Mouse (Mus musculus) ES-E14 (cell line): Measurements from ENCODE around the gene Zbtb7a. TPM values are rescaled to one million over a fixed set of nuclear protein-coding genes. Genes with fewer than 3 reads are reported as not detected.

Source experiments
- DNase-seq: peaks from one replicate; pipeline ENCODE4 v3.0.0-alpha.2; 2013; ENCODE audit warnings: low read depth, low spot score
- H3K27ac ChIP-seq: 2 replicates; pipeline ENCODE4 v1.5.1; 2012; ENCODE audit warnings: low read depth, mild to moderate bottlenecking, low read length, moderate library complexity, mixed read lengths; ENCODE audit not compliant: poor library complexity, insufficient read depth, severe bottlenecking
- H3K36me3 ChIP-seq: 2 replicates; pipeline ENCODE4 v1.6.1; 2012; ENCODE audit warnings: mild to moderate bottlenecking, low read length, moderate library complexity, mixed read lengths; ENCODE audit not compliant: control insufficient read depth, poor library complexity, insufficient read depth, severe bottlenecking
- H3K4me1 ChIP-seq, 2 experiments: fragments of 150-350 bp in 1 of 2; sonication (generic) in 1 of 2; 2 replicates each; pipeline ENCODE4 v1.6.1; 2012; ENCODE audit warnings: low read length in 2 of 2, mild to moderate bottlenecking in 1 of 2, mixed read lengths in 1 of 2; ENCODE audit not compliant: control insufficient read depth in 2 of 2, insufficient read depth in 2 of 2, poor library complexity in 1 of 2
- H3K4me3 ChIP-seq, 2 experiments: fragments of 150-350 bp in 1 of 2; sonication (generic) in 1 of 2; 2 replicates each; pipeline ENCODE4 v1.5.1; 2012; ENCODE audit warnings: low read length in 2 of 2, low read depth in 1 of 2, mild to moderate bottlenecking in 1 of 2, mixed read lengths in 1 of 2; ENCODE audit not compliant: insufficient read depth in 1 of 2, poor library complexity in 1 of 2, severe bottlenecking in 1 of 2
- H3K9ac ChIP-seq: 2 replicates; pipeline ENCODE4 v1.6.1; 2012; ENCODE audit warnings: low read depth, mild to moderate bottlenecking, low read length, mixed read lengths; ENCODE audit not compliant: poor library complexity, insufficient read depth, severe bottlenecking
- H3K9me3 ChIP-seq: fragments of 150-350 bp; sonication (generic); 2 replicates; pipeline ENCODE4 v1.6.1; 2012; ENCODE audit warnings: low read depth, mild to moderate bottlenecking, low read length; ENCODE audit not compliant: control insufficient read depth, insufficient read depth
- CHD2 ChIP-seq: IDR thresholded peaks from 2 replicates; pipeline ENCODE4 v1.6.1; 2014; ENCODE audit warnings: mild to moderate bottlenecking, low read depth, low read length, inconsistent platforms
- HCFC1 ChIP-seq: IDR thresholded peaks from 2 replicates; pipeline ENCODE4 v1.6.1; 2012; ENCODE audit warnings: low read length, inconsistent platforms, borderline replicate concordance; ENCODE audit not compliant: insufficient read depth
- MAFK ChIP-seq: IDR thresholded peaks from 2 replicates; pipeline ENCODE4 v1.6.1; 2014; ENCODE audit warnings: mild to moderate bottlenecking, low read depth, low read length, inconsistent platforms; ENCODE audit not compliant: insufficient read depth
- ZC3H11A ChIP-seq: IDR thresholded peaks from 2 replicates; pipeline ENCODE4 v1.6.1; 2012; ENCODE audit warnings: low read depth, mild to moderate bottlenecking, inconsistent platforms, low read length, borderline replicate concordance
- ZNF384 ChIP-seq: IDR thresholded peaks from 2 replicates; pipeline ENCODE4 v1.6.1; 2012; ENCODE audit warnings: low read depth, low read length, inconsistent platforms
- in situ Hi-C, 2 experiments: fragments of 600-800 bp; cut with MboI; formaldehyde crosslinking; loops; one replicate each; pipeline ENCODE4 v1.15.1; 2025; ENCODE audit warnings: low sequenced_read_pairs in 2 of 2, inconsistent platforms in 1 of 2; ENCODE audit not compliant: unreplicated experiment in 2 of 2
- total RNA-seq: library from RNA; depleted of rRNA; stranded (reverse); fragments of 300-350 nt; gene quantifications from 2 replicates; pipeline ENCODE4 v1.2.3, GENCODE M21; 2012

Gene Zbtb7a
- total RNA-seq, 1 experiment, result 15.7 TPM

DNA sequence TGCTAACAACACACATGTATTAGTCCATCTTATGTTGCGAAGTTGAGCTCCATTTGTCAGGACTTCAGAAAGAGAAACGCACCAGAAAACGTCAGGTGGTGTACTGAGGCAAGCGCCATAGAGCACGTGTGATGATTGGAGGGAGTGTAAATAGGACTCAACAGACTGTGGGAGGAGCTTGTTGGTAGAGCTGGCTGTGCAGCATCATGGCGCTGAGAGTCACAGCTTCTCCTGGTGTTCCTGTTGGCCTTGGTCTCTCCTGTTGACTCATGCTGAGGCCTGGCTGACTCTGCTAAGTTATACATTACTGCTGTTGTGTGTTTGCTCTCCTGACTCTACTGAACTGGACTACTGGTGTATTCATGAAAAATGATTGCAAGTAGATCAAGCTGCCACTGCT is 22.1 kb upstream of the Zbtb7a start:
- no peak for DNase-seq
- in situ Hi-C loops, result no loop called here
- H3K27ac ChIP-seq, result no peak overlapping the region
- peaks cover 68% of the 10 kb centered on the region for H3K36me3 ChIP-seq
- no peak overlapping the region for H3K4me3 ChIP-seq
- no peak for TF ChIP-seq MAFK
- TF ChIP-seq ZC3H11A, result no peak
- TF ChIP-seq HCFC1, result no peak
- TF ChIP-seq ZNF384, result no peak
- TF ChIP-seq CHD2, result no peak
- no peaks in the 10 kb centered on the region for H3K9me3 ChIP-seq
- H3K4me1 ChIP-seq, result peaks cover 0 to 4% of the 10 kb centered on the region in 2 experiments; a peak in 1 of 4 replicates
- no peak overlapping the region for H3K9ac ChIP-seq

DNA sequence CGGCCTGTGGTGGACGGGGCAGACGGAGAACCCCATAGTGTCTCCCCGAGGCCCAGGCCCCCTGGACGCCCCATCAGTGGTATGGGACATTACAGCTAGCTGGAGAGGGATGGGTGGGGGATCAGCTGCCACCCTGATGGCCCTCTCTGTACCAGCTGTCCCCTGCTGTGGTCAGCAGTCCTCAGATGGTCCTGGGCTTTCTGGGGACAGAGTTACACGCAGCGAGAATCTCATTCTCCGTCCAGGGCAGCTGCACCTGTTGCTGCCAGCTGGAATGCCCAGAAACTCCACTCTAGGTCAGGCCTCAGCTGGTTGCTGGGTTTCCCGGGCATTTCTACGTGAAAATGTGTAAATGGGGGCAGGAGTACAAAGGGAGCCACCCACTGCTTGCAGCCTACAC is 15.4 kb upstream of the Zbtb7a start:
- Histone ChIP-seq H3K4me3 (no peak overlapping the region), H3K9me3 (no peaks in the 10 kb centered on the region), H3K36me3 (peaks cover 66% of the 10 kb centered on the region), H3K9ac (no peak overlapping the region), H3K27ac (no peak overlapping the region), H3K4me1 (peaks cover 0 to 9% of the 10 kb centered on the region in 2 experiments; a peak in 2 of 4 replicates)
- in situ Hi-C loops, result no loop called here
- TF ChIP-seq CHD2 (no peak), ZNF384 (no peak), HCFC1 (no peak), ZC3H11A (no peak), MAFK (no peak)
- DNase-seq, result no peak

DNA sequence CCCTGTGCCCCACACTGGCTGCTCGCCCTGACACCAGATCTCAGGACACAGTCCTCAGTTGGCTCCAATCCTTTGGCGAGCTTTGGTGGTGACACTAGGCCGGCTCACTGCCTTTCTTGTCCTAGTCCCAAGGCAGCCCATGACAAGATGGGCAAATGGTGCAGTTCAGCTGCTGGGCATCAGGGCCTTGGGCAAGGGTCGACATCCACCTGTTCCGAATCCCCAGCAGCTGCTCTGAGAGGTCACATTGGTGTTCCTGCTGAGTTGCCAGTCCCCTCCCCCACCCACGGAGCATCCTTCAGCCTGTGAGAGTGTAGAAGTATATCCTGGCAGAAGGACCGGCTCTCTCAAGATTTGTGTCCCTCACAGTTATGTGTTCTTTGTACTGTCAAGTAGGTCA is 14.4 kb upstream of the Zbtb7a start:
- H3K27ac ChIP-seq, result no peak overlapping the region; the same call in 1 of the 2 replicates
- in situ Hi-C loops, result no loop called here
- TF ChIP-seq MAFK, result no peak
- H3K9ac ChIP-seq, result no peak overlapping the region
- peaks cover 0 to 9% of the 10 kb centered on the region in 2 experiments; a peak in 2 of 4 replicates for H3K4me1 ChIP-seq
- no peak overlapping the region for H3K4me3 ChIP-seq
- H3K36me3 ChIP-seq, result peaks cover 57% of the 10 kb centered on the region
- no peaks in the 10 kb centered on the region for H3K9me3 ChIP-seq
- no peak for DNase-seq

DNA sequence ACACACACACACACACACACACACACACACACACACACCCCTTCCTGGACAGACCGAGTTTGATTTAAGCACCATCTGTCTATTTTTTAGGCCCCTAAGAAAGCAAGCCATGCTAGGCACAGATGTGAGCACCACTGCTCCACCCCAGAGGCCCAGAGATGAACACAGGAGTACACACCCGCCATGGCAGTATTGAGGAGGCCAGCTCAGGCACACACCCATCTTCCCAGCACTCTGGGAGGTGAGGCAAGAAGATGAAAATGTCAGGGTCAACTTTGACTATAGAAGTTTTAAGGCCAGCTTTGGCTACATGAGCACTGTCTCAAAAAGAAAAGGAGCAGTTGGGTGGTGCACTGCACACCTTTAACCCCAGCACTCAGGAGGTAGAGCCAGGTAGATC is 12.1 kb upstream of the Zbtb7a start:
- H3K36me3 ChIP-seq, result peaks cover 45% of the 10 kb centered on the region
- no peak overlapping the region for H3K9ac ChIP-seq
- in situ Hi-C loops, result no loop called here
- no peak overlapping the region for H3K27ac ChIP-seq
- peaks cover 0 to 9% of the 10 kb centered on the region in 2 experiments; a peak in 2 of 4 replicates for H3K4me1 ChIP-seq
- no peak for DNase-seq
- no peaks in the 10 kb centered on the region for H3K9me3 ChIP-seq
- H3K4me3 ChIP-seq, result no peak overlapping the region
- TF ChIP-seq HCFC1, result no peak
- TF ChIP-seq CHD2, result no peak
- no peak for TF ChIP-seq ZNF384

DNA sequence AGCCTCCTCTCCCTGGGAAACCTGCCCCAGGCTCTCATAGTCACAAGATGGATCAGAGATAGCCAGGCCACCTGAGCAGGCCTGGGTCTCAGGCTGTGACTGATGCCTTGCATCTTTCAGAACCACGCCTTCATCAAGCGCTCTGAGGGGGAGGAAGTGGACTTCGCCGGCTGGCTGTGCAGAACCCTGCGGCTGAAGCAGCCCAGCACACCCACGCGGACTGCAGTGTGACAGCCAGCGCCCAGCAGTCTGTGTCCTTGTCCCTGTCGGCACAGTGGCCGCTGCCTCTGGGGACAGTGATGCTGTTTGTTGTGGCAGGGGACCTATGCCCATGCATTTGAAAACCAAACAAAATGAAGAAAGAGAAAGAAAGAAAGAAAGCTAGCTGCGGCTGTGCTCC is 11.5 kb upstream of the Zbtb7a start:
- Histone ChIP-seq H3K27ac (no peak overlapping the region), H3K4me3 (no peak overlapping the region), H3K36me3 (peaks cover 41% of the 10 kb centered on the region), H3K4me1 (peaks cover 0 to 14% of the 10 kb centered on the region in 2 experiments; a peak in 2 of 4 replicates), H3K9me3 (no peaks in the 10 kb centered on the region), H3K9ac (no peak overlapping the region)
- TF ChIP-seq MAFK (no peak), ZNF384 (no peak), CHD2 (no peak), HCFC1 (no peak), ZC3H11A (no peak)
- in situ Hi-C loops, result no loop called here
- no peak for DNase-seq
